Mouse (Mus musculus): ENCODE data around the gene Tspan31.
"Not testable (repeated sequence)": the region's sequence is repeated elsewhere in the genome, so short reads cannot be mapped to it uniquely, and the experiment has no call there.

Gene Tspan31

DNA sequence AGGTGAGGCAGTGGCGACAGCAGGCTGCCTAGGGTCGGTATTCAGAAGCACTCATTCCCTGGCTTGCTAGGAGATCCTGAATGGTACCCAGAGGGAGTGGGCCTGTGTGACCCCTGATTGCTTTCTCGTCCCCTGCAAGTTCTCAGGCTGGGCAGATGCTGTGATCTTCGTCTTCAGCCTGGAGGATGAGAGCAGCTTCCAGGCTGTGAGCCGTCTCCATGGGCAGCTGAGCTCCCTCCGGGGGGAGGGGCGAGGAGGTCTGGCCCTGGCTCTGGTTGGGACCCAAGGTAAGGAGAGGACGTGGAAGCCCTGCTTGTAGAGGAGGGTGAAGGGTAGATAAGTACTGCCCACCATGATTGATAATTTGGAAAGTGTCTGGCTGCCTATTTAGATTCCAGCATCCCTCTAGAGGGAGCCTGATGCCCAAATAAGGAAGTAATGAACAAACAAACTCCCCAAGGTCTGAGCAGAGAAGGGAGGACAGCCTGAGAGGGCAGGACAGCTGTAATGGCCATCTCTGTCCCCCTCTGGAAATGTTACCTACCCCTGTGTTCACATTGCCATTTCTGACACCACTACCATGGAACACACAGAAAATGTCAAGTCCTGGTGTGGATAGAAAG, 13.3 kb upstream of the Tspan31 start:
- no peak for DNase-seq

DNA sequence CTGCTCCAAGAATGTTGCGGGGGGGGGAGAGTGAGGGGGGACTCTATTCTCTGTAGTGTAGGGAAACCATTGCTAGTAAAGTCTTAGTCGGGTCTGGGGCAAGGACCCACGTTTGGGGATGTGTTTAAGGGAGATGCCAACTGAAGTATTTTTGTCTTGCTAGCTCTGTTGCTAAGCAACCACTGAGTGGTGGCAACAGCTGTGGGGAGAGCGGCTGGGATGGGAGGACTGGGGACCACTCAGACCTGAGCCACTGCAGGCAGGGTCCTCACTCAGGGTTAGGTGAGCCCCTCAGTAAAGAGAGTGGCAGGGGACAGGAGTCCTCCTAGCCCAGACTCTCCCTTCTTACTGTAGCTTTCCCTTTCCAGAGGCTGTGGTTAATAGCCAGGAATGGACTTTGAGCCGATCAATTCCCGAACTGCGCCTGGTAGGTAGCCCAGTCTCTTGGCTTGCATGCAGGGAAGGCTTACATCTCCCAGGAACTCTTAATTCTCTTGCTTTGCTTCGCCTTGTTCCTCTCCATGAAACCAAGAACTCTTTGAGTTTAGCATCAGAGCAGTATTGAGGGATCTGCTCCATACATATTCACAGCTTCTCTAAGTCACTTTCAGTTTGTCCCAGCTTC, 12.0 kb upstream of the Tspan31 start:
- no peak for DNase-seq

DNA sequence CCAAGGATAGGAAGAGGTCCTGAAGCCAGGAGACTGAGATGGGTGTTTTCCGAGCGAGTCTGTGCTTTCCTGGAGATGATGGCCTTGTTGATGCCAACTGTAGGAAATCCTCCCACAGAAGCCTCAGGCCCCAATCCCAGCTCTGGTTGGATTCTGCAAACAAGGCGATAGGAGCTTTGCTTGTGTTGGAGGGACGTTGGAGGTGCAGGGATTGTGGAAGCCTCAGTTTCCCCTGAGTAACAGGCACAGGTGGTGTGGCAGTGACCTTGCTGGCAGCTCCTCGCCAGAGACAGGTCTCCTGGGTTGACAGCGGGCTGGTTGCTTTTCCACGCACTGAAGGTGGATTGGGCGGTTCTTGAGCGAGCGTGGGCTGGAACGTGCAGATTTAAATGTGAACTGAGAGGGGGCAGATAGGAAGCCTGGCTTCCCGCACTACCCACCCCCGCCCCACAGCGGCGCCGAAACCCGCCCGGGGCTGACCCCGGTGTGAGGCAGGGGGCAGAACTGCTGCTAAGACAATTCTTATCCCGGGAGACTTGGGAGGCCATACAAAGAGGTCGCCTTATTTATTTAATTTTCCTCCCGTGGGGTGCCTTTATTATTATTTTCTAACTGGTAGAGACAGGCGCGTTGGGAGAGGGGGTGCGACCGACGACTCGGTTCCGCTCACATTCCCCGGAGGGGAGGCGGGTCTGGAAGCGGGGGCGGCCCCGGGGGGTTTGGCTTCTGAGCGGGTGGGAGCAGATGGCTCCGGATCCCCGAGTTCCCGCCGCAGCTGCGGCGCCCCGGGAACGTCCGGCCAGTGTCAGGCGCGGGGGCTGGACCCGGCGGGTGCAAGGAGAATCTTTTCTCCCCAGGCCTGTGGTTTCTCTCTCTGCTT, 11.1 kb upstream of the Tspan31 start:
- DNase-seq = no peak

DNA sequence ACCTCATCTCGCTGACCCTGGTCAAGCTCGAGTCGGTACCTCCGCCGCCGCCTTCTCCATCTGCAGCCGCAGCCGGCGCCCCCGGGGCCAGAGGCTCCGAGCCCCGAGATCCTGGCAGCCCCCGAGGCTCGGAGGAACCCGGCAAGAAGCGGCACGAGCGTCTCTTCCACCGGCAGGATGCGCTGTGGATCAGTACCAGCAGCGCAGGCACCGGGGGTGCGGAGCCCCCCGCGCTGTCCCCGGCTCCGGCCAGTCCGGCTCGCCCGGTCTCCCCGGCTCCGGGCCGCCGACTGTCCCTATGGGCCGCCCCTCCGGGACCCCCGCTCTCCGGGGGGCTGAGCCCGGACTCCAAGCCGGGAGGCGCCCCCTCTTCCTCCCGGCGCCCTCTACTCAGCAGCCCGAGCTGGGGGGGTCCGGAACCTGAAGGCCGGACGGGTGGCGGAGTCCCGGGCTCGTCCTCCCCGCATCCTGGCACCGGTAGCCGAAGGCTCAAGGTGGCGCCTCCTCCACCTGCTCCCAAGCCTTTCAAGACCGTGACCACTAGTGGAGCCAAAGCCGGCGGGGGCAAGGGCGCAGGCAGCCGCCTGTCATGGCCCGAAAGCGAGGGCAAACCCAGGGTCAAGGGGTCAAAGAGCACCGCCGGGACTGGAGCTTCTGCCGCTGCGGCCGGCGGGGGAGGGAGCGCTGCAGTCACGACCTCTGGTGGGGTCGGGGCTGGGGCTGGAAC, 9.8 kb upstream of the Tspan31 start:
- DNase-seq = no peak

DNA sequence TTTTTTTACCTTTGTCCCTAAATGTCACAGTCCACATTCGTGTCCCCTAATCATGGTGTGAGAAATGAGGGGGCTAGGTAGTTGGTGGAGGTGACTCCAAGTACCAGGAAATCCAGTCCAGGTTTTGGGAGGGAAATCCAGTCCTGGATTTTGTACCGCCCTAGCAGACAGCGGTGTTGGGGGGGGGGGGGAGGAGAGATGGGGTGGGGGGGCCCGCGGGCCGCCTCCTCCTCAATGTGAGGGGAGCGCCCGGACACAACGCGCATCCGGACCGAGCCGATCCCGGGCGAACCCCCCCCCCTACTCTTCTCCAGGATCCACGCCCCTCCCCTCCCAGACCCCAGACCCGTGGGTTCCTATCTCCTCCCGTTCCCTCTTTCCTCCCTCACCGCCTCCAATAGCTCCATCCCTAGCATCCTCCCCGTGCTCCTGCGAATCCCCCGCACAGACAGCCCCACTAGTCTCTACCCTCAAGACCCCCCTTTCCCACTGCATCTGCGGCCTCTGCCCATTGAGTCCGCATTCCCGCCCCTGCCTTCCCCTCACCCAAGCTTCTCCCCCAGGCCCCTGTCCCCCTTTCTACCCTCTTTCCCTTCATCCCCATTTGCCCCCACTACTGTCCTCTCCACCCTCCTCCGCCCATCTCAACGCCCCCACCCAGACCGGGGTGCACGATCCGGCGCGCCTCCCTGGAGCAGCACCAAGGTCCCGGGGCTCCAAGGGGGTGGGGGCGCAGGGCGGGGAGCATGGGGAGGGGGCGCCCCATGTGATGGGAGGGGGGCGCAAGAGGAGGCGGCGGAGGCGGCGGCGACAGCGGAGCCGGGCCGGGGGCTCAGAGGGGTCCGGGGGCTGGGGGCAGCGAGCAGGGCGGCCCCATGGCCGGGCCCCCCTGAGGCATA, 8.9 kb upstream of the Tspan31 start:
- DNase-seq = no peak

DNA sequence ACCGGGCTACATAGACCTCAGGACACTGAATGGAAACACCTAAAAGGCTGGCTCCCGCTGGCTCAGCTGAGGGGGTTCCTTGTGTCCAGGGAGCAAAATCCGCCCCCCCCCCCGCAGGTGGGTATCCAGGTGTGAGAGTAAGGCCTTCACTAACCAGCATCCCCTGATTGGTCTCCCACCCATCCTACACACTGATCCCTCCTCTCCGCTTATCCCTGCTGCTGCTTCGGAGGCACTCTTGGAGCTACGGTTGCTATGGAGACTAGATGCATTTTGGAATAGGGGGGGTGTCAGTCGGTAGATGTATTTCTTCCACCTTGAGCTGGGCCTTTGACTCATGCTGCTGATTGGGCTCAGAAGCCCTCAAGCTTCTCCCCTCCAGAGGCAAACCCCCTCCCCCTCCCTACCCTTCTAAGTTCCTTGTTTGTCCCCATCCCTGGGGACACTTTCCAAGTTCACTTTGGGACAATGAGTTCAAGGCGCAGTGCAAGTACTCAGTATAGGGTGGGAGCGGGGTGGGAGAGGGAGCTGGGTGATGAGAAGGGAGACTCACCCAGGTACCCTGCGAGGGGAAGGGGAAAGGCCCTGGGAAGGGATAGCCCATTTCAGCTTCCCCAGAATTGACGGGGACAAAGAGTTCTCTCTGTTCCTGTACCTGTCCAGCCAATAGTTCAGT, 8.1 kb upstream of the Tspan31 start:
- no peak for DNase-seq

DNA sequence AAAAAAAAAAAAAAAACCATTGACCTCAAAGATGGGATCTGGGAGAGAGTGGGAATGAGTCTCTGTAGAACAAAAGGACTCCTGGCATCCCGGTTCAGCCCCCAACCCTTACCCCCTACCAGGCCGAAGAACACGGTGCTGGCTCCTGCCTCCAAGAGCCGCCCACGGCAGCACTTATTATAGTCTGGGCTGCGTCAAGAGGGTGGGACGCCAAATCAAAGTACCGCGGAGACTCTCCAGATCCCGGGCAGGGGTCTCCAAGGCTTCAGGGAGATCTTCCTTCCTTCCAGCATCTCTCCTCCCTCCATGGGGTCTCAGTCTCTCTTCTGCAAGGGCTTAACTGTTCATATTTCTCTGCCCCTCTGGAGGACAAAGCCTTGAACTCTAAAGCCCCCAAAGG, 7.5 kb upstream of the Tspan31 start:
- no peak for DNase-seq

DNA sequence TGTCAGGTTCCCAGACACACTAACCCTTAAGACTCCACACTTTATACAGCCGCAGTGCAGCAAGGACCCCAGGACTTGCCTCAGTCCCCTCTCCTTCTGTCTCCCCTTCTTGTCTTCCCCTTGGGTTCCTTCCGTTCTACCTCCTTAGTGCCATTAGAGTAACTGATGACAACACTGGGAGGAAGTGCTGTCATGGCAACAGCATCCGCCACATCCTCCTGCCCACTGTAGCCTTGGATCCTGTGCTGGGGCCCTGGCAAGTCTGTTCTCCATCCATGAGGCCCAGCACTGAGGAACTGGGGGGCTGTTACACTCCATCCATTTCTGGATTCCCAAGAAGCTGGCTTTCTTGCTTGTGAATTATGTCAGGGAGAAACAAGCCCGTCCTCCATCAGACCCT, 6.0 kb upstream of the Tspan31 start:
- DNase-seq = no peak

DNA sequence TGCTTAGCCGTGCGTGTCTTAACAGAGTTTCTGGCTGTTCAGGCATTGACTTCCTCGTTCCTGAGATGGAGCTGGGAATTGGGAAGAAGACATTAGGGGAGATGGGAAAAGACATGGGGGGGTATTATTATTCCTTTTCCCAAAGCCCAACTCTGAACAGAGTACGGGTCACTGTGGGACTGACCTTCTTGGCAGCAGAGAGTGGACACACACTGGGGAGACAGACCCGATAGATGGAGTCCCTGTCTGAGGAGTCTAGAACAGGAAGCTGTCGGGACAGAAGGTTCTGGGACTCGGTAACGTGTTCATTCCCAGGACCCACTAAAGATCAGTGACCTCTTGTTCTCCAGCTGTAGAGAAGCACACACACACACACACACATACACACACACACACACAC, 5.6 kb upstream of the Tspan31 start:
- no peak for DNase-seq

DNA sequence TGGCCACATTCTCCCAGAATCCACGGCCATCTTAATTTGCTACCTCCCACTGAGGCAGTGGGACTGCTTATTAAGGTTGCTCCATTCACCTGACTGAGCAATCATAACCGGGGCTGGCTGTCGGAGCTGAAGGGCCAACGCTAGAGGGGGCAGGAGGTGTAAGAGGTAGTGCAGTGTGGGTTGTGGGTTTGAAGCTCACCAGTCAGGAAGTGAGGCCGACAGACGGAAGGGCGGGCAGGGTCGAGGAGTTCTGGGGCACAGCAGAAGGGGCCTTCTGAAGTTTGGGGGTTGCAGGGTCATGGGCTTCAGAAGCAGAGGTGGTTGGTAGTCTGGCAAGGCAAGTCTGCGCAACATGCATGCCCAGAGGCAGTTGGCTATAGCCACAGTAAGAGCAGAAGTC, 5.0 kb upstream of the Tspan31 start, which contains the start of gene Agap2:
Agap2 (plus strand) TSS at position 205 of the 400 bp plus-strand sequence.
- no peak for DNase-seq

DNA sequence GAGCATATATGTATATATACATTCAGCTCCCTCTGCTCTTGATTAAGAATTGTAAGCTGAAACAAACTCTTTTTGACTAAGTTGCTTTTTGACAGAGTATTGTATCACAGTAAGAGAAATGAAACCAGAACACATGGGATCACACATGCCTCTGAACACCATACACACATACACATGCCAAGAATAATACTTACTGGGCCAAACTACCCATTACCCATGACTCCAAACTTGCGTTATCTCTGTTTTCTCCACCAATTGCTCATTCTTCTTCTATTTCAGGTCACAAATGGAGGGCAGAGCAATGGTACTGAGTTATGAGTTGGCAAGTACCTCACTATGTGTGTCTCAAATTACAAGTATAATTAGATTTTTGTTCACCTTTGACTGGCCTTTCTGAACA, 3.9 kb upstream of the Tspan31 start:
- no peak for DNase-seq

DNA sequence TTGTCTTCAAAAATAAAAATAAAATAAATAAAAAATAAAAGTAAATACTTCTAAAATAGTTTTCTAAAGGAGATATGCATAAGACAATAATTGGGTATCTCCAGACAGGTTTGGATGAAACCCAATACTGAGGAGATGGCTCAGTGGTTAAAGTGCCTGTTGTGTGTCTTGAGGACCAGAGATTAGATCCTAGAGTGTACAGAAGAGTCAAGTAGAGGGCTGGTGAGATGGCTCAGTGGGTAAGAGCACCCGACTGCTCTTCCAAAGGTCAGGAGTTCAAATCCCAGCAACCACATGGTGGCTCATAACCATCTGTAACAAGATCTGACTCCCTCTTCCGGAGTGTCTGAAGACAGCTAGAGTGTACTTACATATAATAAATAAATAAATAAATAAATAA, 2.9 kb upstream of the Tspan31 start:
- not testable (repeated sequence) for DNase-seq

DNA sequence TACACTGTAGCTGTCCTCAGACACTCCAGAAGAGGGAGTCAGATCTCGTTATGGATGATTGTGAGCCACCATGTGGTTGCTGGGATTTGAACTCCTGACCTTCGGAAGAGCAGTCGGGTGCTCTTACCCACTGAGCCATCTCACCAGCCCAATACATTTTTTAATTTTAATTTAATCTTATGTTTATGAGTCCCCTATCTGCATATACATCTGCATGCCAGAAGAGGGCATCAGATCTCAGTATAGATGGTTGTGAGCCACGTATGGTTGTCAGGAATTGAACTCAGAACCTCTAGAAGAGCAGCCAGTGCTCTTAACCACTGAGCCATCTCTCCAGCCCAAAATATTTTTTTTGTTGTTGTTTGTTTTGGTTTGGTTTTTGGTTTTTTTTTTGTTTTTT, 2.2 kb upstream of the Tspan31 start:
- not testable (repeated sequence) for DNase-seq

DNA sequence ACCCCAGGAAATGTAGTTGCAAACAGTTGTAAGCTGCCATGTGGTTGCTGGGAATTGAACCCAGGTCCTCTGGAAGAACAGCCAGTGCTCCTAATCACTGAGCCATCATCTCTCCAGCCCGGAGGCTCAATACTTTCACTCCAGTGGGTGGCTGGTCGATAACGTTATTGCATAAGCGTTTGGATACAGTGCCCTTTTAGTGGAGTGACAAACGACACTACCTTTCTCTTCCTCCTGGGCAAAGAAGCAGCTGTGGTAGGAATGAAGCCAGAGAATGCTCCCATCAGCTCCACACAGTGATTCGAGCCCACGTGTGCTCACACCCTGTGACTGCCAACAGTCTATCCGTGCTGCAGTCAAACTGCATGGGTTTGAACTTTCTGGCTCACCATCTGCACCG, 1.1 kb upstream of the Tspan31 start:
- no peak for DNase-seq

DNA sequence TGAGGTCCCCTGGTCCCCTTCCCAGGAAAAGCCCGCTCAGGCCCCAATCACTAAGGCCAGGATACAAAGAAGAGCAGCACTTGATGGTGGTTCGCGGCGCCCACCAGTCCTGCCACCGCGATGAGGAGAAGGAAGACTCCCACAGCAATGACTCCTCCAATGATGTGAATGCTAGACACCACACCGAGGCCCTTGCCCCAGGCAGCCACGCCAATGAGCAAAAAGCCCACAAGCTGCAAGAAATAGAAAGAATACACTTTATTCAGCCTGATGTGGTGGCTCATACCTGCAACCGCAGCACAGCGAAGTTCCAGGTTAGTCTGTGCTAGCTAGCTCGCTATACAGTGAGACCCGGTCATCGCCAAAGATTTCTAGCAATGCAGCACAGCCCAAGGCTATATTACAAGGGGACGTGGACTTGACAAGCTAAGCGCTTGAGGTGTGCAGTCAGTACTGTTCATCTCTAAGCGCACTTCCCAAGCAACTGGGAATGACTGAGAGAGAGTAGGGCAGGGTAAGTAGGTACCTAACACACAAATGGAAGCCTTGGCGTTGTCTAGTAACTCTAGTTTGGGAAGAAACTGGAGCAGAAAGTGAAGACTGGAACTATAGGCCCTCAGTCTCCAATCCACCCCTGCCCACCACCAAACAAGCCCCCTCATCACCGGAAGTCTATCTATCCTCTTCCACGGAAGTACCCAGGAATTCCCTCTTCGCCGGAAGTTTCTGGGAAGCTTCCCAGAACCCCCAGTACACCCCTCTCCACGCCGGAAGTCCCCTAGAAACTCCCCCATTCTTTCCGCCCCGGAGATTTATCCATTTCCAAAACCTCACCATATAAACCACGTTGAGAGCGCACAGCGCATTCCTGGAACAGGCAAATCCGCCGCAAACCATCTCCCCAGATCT, 529 bp downstream of the Tspan31 start:
- no peak for DNase-seq

DNA sequence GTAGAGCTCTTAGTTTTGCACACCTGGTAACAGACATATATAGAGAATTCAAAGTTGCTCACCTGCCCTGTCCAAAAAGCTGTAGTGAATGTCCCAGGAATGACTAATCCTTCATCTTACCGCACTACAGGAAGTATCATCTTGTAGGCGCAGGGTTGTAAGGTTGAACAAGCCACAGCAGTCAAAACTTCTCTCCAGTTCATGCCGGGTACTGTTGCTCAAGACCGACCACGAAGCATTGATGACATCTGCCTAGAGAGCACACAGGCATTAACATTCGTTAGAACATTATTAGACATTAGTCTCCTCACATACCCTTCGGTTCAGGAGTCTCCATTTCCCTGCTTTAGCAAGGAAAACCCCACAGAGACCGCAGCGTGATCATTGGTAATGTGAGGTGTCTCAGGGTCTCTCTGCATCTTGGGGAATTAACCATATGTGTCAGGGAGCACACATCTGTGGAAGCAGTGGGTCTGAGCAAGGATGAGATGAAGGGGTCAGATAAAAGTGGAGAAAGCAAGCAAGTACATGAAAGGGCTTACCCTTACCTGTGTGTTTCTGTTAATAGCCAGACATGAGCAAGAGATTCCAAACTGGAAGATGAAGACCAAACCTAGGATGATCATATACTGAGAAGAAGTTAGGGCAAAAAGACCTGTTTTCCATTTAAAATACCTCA, 1.6 kb downstream of the Tspan31 start:
- no peak for DNase-seq

DNA sequence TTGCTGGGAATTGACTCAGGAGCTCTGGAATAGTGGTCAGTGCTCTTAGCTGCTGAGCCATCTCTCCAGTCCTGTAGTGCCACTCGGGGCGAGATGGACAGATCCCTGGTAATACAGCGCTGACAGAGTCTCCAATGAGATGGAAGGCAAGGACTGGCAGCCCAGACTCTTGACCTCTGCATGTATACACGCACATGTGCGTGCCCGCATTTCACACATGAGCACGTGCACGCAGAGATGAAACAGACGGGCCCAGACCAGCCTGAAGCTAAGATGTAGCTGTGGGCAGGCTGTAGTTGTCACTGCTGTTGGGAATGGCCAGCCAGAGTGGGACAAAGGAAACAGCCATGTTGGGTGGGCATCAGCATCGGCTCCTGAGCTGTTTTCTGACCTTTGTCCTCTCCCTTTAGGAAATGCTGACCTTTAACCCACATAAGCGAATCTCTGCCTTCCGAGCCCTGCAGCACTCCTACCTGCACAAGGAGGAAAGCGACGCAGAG, 3.5 kb downstream of the Tspan31 start:
- DNase-seq = no peak

DNA sequence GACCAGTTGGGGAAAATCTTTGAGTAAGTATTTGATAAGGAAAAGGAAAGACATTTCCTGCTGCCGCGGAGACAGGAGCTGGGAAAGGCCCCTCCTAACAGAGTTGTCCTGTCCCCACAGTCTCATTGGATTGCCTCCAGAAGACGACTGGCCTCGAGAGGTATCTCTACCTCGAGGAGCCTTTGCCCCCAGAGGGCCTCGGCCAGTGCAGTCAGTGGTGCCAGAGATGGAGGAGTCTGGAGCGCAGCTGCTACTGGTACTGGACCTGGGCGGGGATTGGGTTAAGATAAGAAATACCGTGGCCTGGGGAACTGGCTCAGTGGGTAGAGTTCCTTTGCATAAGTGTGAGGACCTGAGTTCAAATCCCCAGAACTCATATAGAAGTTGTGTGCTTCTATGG, 4.1 kb downstream of the Tspan31 start:
- DNase-seq = no peak
